Mouse (Mus musculus) testis, postnatal 10 days (tissue): ENCODE results near the gene Ihh.

Source experiments
- DNase-seq: peaks from one replicate; pipeline ENCODE4 v3.0.0; 2021; ENCODE audit warnings: low spot score

Ihh gene

DNA sequence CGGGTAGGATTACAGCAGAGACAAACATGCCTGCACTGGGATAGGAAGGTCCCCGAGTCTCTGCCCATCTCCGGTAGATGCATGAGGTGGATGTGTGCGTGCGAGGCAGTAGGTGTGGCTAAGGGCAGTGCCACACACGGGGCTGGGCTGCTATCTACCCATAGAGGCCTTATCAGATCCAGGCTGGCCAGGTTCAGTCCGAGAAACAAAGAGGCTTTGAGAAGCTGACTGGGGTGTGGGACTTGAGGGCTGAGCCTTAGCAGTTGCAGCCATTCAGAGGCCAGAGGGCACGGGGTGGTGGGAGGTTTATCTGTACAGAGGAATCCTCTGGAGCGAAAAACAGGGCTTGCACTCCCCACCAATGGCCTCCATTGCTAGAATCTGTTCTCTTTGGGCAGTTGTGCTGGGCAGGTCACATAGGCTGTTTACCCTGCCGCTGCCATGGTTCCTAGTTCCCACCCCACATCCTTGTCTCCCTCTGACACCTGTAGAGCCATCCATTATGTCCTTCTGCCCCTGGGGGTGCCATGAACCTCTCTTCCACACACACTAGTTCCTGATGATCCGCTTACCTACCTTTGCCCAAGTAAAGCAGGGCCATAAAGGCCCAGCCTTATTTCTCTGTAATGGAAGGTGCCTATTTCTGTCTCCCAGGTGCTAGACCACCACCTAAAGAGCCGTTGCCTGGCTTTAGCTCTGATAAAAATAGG is 9.7 kb downstream of the Ihh start:
- no peak for DNase-seq

DNA sequence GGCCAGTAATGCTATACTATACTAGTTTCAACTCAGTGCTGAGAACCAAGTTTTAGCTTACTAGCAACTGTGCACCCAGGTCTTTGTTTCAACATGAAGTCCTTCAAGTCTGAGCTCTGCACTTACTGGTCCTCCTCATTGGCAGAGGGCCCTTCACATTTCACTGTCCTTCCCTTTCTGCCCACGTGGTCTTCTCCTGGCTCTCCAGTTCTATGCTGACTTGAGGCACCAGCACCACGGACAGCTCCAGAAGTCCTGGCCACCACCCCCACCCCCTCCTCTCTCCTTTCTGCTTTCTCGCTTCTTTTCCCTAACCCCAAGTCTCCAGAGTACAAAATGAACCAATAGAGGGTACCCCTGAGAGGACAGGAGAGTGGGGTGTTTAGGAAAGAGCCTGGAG is 11.7 kb downstream of the Ihh start:
- no peak for DNase-seq

DNA sequence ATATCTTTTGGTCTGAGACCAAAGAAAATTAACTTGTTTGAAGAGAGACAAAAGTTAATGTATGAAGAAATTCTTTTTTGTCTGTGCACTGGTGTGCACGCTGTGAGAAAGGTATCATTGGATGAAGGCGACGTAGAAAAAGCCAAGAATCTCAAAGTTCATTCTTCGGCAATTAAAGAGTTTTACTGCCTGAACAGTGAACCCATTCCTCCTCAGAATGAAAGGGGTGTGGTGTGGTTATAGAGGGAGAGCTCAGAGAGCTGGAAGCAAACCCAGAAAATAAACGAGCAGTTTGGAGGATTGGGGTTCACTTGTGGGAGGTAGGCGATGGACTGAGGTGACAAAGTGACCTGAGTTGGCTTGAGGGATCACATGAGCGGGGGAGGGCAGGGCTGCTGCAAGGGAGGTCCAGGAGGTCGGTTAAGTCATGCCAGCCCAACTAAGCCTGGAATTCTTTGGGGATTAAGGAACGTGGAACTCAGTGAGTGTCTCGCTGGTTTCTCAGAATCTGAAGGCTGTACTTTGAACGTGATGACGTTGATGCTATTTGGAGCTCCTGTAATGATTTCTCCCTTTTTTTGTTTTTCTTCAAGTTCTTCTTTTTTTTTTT is 15.1 kb downstream of the Ihh start:
- DNase-seq: no peak

- peak; percentile 68 for DNase-seq
Observed at GRCm38 (mm10) chr1:74935402-74935801, 16.1 kb downstream of the Ihh start, which contains the start of gene Cfap65. Gene Cfap65, minus strand, starts transcription at chr1:74935599.

DNA sequence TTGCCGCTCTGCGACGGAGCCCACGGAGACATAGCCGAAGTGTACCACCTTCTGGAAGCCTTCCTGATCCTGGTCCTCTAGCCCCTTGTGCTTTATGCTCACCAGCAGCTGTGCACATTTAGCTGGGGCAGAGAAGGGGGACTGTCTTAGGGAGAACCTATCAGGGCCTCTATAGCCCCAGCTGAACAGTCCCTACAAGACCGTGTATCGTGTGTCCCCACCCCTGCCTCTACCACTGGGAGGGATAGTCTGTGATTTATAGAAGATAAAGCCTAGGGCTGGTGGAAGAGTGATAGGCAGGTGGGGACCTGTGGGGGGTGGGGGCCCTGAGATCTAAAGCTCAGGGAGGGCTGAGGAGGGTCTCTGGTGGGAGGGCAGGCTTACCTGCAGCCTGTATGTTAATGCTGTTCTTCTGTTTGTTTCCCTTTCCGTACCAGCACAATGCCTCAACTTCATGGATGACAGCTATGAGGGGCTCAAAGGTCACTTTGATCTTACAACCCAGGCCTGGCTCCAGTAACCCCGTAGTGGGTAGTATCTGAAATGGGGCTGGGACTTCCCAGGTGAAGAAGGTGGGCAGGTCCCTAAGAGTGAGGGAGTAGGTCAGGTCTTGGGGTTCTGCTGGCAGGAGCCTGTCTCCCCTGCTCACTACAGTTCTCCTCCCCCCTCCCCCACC is 23.7 kb downstream of the Ihh start:
- no peak for DNase-seq

- DNase-seq: peak; percentile 69
Observed at GRCm38 (mm10) chr1:74926721-74927120, 24.8 kb downstream of the Ihh start.

GRCm38 (mm10) chr1:74924464-74924863 is 27.0 kb downstream of the Ihh start:
- DNase-seq: no peak

DNA sequence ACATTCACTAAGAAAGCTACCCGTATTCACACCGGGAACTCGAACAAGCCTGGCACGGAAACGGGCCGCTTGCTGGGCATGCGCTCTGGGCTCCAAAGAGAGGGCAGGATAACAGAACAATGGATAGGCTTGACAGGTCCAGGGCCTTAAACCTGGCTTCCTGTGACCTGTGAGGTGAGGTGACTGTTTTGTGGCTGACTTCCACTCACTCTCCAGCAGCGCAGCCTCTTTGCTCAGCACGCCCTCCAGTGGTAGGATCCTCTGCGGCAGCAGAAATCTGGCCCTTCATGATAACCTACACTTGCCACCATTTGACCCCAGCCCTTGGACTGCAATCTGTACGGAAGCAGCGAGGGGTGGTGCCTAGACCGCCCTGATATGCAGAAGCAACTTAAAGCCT is 35.8 kb downstream of the Ihh start:
- DNase-seq: no peak

- DNase-seq: no peak
Observed at GRCm38 (mm10) chr1:74902191-74902590, 49.3 kb downstream of the Ihh start.

DNA sequence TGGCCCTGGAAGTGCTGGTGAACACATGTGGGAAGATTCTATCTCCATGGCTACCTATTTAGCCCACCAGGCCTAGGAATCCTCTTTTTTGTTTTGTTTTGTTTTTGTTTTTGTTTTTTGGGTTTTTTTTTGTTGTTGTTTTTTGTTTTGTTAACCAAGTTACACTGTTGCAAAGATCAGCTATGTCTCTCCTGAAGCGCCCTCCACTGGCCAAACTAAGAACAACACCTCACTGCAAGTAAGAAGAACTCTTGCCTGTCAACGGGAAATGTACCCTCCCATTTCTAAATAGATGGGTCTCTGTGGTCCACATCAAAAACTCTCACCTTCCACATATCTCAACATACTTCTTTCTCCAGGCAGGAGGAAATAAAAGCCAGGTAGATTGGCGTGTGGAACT is 49.8 kb downstream of the Ihh start:
- DNase-seq: peak; percentile 83

GRCm38 (mm10) chr1:74900341-74901285 is 50.9 kb downstream of the Ihh start:
- no peak for DNase-seq

DNA sequence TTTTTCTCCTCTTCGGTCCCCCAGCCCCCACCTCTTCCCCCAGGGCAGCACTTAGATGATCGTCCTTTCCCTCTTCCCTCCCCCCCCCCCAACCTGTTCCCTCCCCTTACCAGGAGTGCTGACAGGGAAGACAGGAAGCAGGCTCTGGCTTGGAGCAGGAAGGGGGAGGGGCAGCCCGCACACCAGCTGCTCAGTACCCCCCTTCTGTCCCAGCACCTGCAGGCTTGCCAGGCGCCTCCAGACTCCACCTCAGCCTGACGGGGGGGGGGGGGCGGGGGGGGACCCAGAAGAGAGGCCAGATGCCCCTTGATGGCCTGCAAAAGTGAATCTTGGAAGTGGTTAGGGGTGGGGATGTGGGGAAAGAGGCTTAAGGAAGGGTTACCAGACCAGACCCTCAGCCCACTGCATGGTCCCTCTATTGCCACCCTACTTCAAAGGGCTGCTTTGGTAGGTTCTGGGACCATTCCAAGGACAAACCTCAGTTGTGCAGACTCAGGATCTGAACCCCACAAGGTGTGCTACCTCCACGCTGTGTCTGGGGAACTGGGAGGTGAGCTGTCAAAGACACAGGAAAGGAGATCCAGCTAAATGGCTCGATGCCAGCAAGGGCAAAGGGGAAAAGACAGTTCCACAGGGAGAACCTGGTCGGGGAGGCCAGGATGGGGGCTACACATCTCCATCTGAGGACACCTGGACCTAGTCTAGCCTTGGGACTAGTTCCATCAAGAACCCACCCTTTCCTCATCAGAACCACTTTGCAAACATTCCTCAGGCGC is 52.6 kb downstream of the Ihh start:
- DNase-seq: no peak

GRCm38 (mm10) chr1:74897976-74898375 is 53.5 kb downstream of the Ihh start:
- no peak for DNase-seq
